Mouse (Mus musculus) embryo, embryonic 9.5 days (tissue): Measurements from ENCODE around the gene Pign.

Experiments used
- DNase-seq: peaks from one replicate; pipeline ENCODE4 v3.0.0-alpha.2; 2017; ENCODE audit errors: extremely low spot score

Gene Pign

DNA sequence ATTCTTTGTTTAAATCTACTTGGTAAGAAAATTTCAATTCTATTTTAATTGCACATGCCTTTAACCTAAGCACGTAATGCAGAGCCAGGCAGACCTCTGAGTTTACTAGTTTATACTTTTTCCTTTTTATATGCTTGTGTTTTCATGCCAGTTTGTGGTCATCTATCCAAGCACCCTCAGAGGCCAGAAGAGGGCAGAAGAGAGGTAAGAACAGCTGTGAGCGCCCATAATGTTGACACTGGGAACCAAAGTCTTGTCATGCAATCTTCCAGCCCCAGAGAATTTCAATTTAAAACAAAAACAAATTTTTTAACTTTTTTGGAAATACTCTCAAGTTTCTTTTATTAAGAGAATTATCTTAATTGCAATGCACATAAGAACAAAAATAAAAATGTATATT, 99.7 kb downstream of the Pign start:
- DNase-seq: no peak

DNA sequence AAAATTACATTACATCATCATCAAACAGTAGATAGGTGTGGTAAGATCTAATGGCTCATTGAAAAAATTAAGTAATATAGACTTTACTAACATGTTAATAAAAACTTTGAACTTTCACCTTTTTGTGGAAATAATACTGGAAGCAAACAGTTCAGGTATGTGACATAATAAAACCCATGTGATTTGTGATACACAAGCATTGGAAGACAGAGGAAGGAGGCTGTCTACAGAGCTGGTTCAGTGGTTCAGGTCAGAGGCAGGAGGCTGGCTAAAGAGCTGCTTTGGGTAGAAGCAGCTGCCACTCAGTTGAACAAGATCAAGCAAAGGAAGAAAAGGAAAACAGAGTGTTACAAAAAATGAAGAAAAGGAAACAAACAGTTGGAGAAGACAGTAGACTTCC, 107.4 kb downstream of the Pign start:
- DNase-seq: no peak

DNA sequence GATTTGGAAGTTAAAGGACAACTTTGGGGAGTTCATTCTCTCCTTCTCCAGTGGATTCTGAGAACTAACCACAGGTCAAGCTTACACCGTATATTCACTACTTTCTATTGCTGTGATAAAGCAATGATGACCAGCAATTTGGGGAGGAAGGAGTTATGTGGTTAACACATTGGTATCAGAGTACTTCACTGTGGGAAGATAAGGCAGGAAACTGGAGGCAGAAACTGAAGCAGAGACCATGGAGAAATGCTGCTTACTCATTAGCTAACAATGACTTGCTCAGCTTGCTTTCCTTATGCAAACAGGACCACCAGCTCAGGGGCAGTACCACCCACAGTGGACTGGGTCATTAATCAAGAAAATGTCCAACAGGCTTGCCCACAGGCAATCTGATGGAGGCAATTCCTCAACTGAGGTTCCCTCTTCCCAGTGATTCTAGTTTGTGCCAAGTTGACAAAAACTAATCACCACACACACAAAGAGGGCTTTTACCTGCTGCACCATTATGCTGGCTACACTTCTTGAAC, 108.2 kb downstream of the Pign start:
- DNase-seq: peak; percentile 1

DNA sequence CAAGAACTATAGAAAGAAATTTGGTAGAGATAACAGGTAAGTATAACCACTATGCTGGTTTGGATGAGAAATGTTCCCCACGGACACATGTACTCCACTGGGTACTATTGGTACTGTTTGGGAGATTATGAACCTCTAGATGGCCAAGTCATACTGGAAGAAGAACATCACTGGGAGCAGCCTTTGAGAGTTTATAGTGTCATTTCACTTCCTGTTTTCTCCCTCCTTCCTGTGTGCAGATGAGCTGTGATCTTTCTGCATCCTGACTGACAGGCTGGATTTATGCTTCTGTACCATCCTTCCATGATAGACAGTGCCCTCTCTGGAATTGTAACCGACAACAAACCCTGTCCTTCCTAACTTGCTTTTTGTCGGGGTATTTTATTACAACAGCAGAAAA, 110.3 kb downstream of the Pign start:
- DNase-seq: no peak

DNA sequence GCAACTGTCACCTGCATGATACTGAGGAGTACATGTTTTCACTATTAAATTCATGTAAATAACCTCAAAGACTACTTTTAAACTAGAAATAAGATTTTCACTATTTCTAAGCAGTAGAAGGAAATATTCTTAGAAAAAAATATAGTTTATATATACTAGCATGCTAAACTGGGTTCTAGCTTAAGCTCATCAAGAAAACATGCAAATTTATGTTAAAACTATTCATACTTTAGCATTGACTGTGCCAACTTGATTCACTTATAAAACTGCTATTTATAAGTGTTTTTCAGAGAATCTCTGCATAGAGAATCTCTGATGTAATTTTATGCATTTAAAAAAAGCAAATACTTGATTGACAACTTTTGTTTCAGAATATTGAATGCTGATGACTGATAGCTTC, 113.3 kb downstream of the Pign start:
- no peak for DNase-seq

DNA sequence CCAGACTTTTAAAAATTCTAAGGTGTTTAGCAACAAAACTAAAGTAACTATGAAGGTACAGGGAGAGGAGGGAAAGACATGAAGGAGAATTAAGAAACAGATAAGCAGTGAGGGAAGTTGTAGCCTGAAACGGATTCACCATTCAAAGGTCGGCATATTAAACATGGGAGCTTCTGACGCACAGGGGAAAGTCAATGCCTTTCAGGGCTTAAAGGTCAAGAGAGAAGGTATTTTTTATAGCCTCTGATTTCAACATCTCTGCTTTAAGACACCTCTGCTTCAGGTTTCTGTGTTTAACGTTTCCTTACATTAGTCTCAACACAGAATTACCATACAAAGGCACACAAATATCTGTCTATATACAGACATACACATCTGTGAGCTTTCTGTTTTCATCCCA, 113.8 kb downstream of the Pign start:
- no peak for DNase-seq

DNA sequence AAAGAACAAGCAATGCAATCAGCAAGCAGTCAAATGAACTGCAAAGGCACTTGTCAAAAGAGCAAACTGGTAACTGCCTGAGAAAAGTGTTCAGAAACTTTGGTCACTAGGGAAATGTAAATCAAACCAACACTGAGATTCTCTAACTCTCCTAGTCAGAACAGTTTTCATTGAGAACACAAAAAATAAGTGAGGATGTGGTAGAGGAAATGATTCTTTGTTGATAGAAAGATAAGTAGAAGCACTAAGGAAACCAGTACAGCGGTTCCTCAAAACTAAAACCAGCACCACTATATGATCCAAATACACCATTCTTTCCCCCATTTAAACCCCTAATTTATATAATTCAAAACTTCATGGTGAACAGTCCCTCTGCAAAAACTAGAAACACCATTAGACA, 120.4 kb downstream of the Pign start:
- no peak for DNase-seq

DNA sequence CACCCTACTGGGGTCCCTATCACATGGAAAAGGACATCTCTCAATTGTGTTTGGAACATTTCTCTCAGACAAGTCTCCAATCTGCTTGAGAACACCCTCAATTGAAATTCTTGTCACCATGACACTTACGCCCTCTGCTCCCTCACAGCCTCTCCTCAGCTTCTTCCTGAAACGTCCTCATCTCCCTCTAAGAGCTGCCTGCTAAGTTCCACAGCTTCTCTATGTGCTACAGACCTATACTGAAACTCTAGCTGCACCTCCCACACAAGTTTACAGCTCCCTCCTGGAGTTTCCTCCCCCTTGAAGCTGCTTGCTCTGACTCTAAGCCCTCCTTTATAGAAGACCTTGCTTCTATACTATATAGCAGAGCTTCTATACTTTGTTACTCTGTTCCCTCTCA, 139.7 kb downstream of the Pign start:
- DNase-seq: no peak

DNA sequence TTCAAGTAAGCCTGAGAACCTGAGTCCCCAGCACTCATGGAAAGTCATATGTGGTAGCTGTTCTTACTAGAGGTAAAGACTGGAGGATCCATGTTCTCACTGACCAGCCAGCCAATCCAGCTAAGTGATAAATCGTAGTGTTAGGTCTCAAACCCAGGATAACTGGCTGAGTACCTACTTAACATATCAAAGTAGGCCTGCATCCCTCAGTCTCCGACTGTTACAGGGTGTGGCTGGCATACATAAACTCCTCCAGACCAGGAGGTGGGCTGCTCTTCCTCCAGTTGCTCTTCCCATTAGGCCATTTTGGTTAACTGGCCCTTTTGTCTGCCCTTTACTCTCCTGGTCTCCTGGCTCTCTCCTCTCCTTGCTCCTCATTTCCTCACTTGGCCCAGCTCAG, 141.2 kb downstream of the Pign start:
- no peak for DNase-seq

DNA sequence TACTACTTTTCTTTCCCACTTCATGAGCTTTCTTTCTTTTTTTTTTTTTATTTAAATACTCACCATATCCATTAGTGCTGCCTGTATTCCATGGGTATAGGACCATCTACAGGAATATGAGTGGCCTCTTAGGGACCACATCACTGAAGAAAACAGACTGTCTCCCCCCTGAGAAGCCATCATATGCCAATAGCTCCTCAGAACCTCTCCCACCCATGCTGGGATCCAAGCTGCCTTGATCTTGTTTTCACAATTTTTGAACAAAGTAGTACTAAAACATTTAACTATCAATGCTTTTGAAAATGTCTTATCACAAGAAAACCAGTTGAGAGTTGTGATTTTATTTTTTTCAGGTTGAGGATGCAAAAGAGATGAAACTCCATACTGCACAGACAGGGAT, 145.4 kb downstream of the Pign start:
- DNase-seq: no peak

DNA sequence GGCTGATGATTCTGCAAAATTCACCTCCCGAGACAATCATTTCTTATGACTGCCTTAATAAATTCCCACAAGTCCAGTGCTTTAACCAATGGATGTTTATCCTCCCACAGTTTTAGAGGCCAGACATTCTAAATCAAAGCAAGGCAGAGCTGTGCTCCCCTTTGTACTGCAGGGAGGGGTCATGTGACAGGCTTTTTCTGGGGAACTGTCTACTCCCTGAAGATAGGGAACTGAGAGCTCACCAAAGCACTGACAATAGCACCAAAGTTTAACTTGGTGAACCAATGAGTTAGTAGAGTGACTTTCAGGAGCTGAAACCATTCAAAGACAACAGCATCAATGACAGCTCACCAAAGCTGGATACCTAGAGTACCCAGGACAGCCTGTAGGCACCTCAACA, 156.4 kb downstream of the Pign start:
- DNase-seq: no peak

DNA sequence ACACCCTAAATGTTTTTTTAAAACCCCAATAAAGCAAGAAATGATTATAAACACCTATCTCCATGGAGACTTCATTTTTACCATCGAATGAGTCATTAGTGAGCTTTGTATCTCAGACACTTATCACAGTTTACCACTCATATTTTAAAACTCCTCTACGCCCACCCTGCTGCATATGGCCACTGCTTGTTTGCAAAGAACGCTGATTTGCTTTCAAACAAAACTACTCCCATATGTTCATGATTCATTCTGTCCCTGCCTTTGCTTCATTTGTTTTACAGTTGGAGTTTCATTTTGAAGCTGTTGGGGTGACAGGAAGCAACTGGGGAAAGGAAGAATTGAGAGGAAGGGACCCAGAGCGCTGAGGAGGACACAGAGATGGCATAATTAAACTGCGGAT, 170.9 kb downstream of the Pign start:
- DNase-seq: no peak

DNA sequence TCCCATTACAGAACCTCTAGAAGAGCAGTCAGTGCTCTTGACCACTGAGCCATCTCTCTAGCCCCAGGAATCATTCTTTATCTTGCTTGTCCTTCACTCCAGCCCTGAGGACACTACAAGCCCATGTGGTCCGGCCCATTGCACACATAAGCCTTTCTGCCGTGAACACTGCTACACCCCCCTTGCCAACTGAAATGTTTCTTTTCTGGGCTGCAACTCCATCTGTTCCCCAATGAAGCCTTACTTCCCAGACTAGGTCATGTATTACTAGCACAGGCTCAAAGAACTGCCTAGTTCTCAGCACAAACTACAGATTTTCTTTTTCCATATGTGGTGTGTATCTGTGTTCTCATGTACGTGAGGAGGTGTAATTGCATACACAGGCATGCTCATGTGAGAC, 174.0 kb downstream of the Pign start:
- DNase-seq: no peak

DNA sequence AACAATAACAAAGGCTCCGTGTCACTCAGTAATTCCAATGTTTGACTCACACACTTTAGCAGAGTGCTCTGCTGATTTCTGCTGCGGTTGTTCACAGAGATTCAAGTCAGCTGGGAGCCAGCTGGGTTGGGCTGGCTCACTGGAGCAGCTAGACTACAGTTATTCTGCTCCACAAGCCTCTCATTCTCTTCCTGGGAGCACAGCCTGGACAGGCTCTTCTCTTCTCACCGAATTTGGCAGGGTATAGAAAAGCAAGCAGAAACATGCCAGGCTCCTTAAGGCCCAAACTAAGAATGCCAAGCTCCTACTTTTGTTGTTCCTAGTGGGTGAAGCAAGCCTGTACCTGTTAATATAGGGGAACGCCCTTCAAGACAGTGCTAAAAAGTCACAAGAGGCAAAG, 176.4 kb downstream of the Pign start:
- DNase-seq: no peak
